In the genomic region with DNA sequence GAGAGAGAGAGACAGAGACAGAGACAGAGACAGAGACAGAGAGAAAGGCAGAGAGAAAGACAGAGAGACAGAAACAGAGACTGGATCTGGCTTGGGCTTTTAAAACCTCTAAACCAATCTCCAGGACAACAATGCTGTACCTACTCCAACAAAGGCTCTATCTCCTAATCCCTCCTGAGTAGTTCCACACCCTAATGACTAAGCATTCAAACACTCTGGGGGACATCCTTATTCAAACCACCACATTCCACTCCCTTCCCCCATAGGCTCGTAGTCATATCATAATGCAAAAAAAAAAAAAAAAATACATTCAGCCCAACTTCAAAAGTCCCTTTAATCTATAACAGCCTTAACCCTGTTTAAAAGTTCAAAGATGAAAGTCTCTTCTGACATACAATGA, we compare ENCODE assay signal across 19 mouse cellular contexts.
DNase-seq lines count a peak whose midpoint lies in the region; TF ChIP-seq lines count a peak whose summit lies in the region.
"Had no signal": no experiment of that assay in that cellular context is flagged by ENCODE, and none has a peak within 500 bp of the region (broad histone marks: within the 10 kb centered on the region; RNA-seq: fewer than 3 reads in every experiment).

No protein-coding gene starts in this region.

- in situ Hi-C loops in ES-E14 (cut with MboI; ENCODE audit: low sequenced_read_pairs in 2 of 2, unreplicated experiment in 2 of 2) = no loop called here

- no peak overlapping the region for H3K4me3 ChIP-seq in ES-E14 (ENCODE audit: insufficient read depth in 1 of 2, low read depth in 1 of 2, low read length in 2 of 2, poor library complexity in 1 of 2, severe bottlenecking in 1 of 2)
- H3K4me3 ChIP-seq: embryonic facial prominence, embryonic 13.5 days; embryonic facial prominence, embryonic 15.5 days; erythroblast, embryonic 14.5 days; forebrain, embryonic 10.5 days; forebrain, embryonic 12.5 days had no signal

- H3K27ac ChIP-seq in ES-E14 (ENCODE audit: insufficient read depth, low read depth, low read length, poor library complexity, severe bottlenecking) = no peak overlapping the region
- H3K27ac ChIP-seq: embryonic facial prominence, embryonic 13.5 days; embryonic facial prominence, embryonic 15.5 days; forebrain, embryonic 10.5 days; forebrain, embryonic 12.5 days had no signal

- no peaks in the 10 kb centered on the region; the same call in 1 of the 2 replicates for H3K9me3 ChIP-seq in ES-E14 (ENCODE audit: control insufficient read depth, insufficient read depth, low read depth, low read length)
- H3K9me3 ChIP-seq: embryonic facial prominence, embryonic 13.5 days; embryonic facial prominence, embryonic 15.5 days; forebrain, embryonic 10.5 days; forebrain, embryonic 12.5 days had no signal

- H3K36me3 ChIP-seq in ES-E14 (ENCODE audit: control insufficient read depth, insufficient read depth, low read length, poor library complexity, severe bottlenecking) = no peaks in the 10 kb centered on the region
- H3K36me3 ChIP-seq: embryonic facial prominence, embryonic 13.5 days; embryonic facial prominence, embryonic 15.5 days; forebrain, embryonic 10.5 days; forebrain, embryonic 12.5 days had no signal

- no peaks in the 10 kb centered on the region for H3K4me1 ChIP-seq in ES-E14 (ENCODE audit: control insufficient read depth in 2 of 2, insufficient read depth in 2 of 2, low read length in 2 of 2, poor library complexity in 1 of 2)
- H3K4me1 ChIP-seq: embryonic facial prominence, embryonic 13.5 days; embryonic facial prominence, embryonic 15.5 days; forebrain, embryonic 10.5 days; forebrain, embryonic 12.5 days had no signal

- H3K9ac ChIP-seq in ES-E14 (ENCODE audit: insufficient read depth, low read depth, low read length, poor library complexity, severe bottlenecking) = no peak overlapping the region
- H3K9ac ChIP-seq: embryonic facial prominence, embryonic 13.5 days; embryonic facial prominence, embryonic 15.5 days; forebrain, embryonic 12.5 days had no signal

- DNase-seq in 3T3-L1 (ENCODE audit: low read depth, low spot score) (peak; percentile 69), ES-E14 (ENCODE audit: low read depth, low spot score) (no peak), R1 (ENCODE audit: low read depth, low spot score) (peak; percentile 77)
- DNase-seq in lung, adult 18-20 months = no peak
- DNase-seq in neural tube, embryonic 10.5 days (ENCODE audit: extremely low spot score, low spot score) = no peak
- DNase-seq: adrenal gland, adult 2 months; adrenal gland, postnatal 14 days; adrenal gland, postnatal 36 days; cerebellum, adult 11-12 months; cerebellum, adult 2 months; cerebellum, adult 9-10 months; cerebellum, postnatal 10 days; cerebellum, postnatal 36 days; embryo, embryonic 11 days had no signal

TF ChIP-seq in ES-E14, 5 proteins besides CTCF, POLR2A, EP300 and RAD21:
- no peak for TF ChIP-seq CHD2 (IDR thresholded peaks at IDR 0.05; ENCODE audit: low read depth, low read length)
- peak; percentile 49; the same call in 1 of the 2 replicates for TF ChIP-seq ZNF384 (IDR thresholded peaks at IDR 0.05; ENCODE audit: low read depth, low read length)
TF ChIP-seq in ES-E14: peak in this region for 1.

Comparison
In these comparisons a context has a peak if more than half of its experiments do, and no peak if none do; other contexts are left out.
1. DNase-seq: peak in 3T3-L1 (single experiment) and R1 (single experiment); none in ES-E14 (single experiment), lung, adult 18-20 months (0 of 2) and neural tube, embryonic 10.5 days (single experiment).